In the genomic region with DNA sequence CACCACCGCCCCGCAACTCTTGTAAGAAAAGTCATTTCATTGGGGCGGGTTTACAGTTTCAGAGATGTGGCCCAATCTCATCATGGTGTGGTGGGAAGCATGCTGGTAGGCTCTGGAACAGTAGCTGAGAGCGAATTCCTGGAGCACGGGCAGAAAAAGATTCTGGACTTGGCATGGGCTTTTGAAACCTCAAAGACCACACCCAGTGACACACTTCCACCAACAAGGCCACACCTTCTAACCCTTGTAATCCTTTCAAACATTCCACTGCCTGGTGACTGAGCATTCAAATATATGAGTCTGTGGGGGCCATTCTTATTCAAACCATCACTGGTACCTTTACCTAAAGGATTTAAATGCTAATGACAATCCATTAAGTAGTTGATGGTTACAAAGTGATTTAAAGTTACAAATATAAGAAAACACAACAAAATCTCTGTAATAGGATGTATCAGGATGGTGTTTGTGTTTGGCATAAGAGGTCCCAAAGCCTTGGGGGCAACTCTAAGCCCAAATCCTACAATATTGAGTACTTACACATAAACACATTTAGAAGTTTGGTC, we compare ENCODE assay signal across 11 mouse cellular contexts. TPM values are rescaled to one million over a fixed set of nuclear protein-coding genes. Genes with fewer than 3 reads are reported as not detected.
"Had no signal": no experiment of that assay in that cellular context is flagged by ENCODE, and none has a peak within 500 bp of the region (broad histone marks: within the 10 kb centered on the region; RNA-seq: fewer than 3 reads in every experiment).

No protein-coding gene starts in this region.

- H3K27me3 ChIP-seq: limb, embryonic 12.5 days had no signal

- DNase-seq: kidney, adult 9 months; kidney, postnatal 36 days; lung, adult 2 months; lung, postnatal 36 days; retina, postnatal 1 day; thymus, postnatal 36 days had no signal

- H3K9ac ChIP-seq: limb, embryonic 12.5 days; midbrain, embryonic 15.5 days had no signal

- H3K36me3 ChIP-seq: limb, embryonic 12.5 days; liver, embryonic 15.5 days; midbrain, embryonic 15.5 days had no signal

- H3K27ac ChIP-seq: kidney, postnatal 0 days; liver, embryonic 15.5 days had no signal

- H3K9me3 ChIP-seq: limb, embryonic 12.5 days; liver, embryonic 15.5 days; midbrain, embryonic 15.5 days had no signal

RNA-seq across cellular contexts. Expression of a gene that starts 41.5 kb away (rescaled TPM):
- total RNA-seq: megakaryocyte progenitor cell, adult 5-6 weeks had no signal
